Mouse (Mus musculus): ENCODE results near the gene Gsg1. TPM values are rescaled to one million over a fixed set of nuclear protein-coding genes. Genes with fewer than 3 reads are reported as not detected.

The Gsg1 gene
- polyA plus RNA-seq, 1 experiment from 2014 or later, result 0.74 TPM

DNA sequence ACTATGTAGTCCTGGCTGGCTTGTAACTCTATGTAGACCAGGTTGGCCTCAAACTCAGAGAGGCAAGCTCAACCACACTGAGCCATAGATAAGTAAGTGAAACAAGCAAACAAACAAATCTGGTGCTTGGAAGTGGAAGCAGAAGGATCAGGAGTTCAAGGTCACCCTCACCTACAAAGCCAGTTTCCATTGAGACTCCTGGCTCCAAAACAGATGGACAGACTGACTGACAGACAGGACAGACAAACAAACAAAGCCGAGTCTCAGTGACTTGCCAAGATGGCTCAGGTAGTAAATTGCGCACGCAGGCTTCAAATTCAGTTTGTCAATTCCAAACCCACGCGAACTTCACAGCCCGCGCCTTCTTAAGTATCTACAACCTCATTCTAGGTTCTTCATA is 56.7 kb downstream of the Gsg1 start:
- WGBS, result 19% methylated on average over 7 of the region's 7 CpGs
- H3K36me3 ChIP-seq (ENCODE audit: control insufficient read depth, insufficient read depth, low read length), result no peaks in the 10 kb centered on the region
- H3K9me3 ChIP-seq (ENCODE audit: control insufficient read depth, low read length), result no peaks in the 10 kb centered on the region
- peak overlapping the region; percentile 69 to 85 for H3K4me3 ChIP-seq (ENCODE audit: control insufficient read depth in 1 of 2, insufficient read depth in 1 of 2, low read depth in 1 of 2, low read length in 2 of 2)
- peaks cover 4 to 12% of the 10 kb centered on the region in 2 experiments for H3K4me1 ChIP-seq (ENCODE audit: control insufficient read depth in 2 of 2, insufficient read depth in 2 of 2, low read length in 2 of 2)
- H3K9ac ChIP-seq (ENCODE audit: low read length), result peak overlapping the region; percentile 83
- no peak for ATAC-seq (ENCODE audit: insufficient number of reproducible peaks, insufficient read depth, low FRiP score, low read depth)
- H3K27ac ChIP-seq (replicated peaks in 1 of 2; ENCODE audit: control insufficient read depth in 1 of 2, insufficient read depth in 1 of 2, low read depth in 2 of 2, low read length in 2 of 2), result no peak overlapping the region
- peak overlapping the region; percentile 72 for H3K4me2 ChIP-seq (ENCODE audit: low read length)
- H3K27me3 ChIP-seq (ENCODE audit: control insufficient read depth, insufficient read depth, low read length), result no peaks in the 10 kb centered on the region

DNA sequence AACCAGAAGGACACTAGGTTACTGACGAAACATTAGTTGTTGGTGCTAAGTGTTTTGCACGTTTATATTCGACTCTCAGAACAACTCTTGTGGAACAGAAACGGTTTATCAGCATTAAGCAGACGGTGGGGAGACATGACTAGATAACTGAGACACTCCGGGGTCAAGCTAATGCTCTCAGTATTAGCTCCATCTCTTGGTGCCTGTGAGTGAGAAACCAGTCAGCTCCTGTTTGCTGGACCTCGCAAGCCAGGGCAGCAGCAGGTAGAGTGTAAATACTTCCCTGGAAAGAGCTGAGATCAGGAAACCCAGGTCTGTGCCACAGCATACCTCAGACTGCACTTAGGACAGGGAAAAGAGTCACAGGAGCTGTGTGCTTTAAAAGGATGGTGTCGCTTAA is 57.4 kb downstream of the Gsg1 start:
- Histone ChIP-seq H3K9ac (ENCODE audit: low read length) (no peak overlapping the region), H3K4me1 (ENCODE audit: control insufficient read depth in 2 of 2, insufficient read depth in 2 of 2, low read length in 2 of 2) (peaks cover 4 to 12% of the 10 kb centered on the region in 2 experiments), H3K36me3 (ENCODE audit: control insufficient read depth, insufficient read depth, low read length) (no peaks in the 10 kb centered on the region), H3K27ac (replicated peaks in 1 of 2; ENCODE audit: control insufficient read depth in 1 of 2, insufficient read depth in 1 of 2, low read depth in 2 of 2, low read length in 2 of 2) (no peak overlapping the region), H3K4me3 (ENCODE audit: control insufficient read depth in 1 of 2, insufficient read depth in 1 of 2, low read depth in 1 of 2, low read length in 2 of 2) (no peak overlapping the region), H3K9me3 (ENCODE audit: control insufficient read depth, low read length) (no peaks in the 10 kb centered on the region), H3K27me3 (ENCODE audit: control insufficient read depth, insufficient read depth, low read length) (no peaks in the 10 kb centered on the region), H3K4me2 (ENCODE audit: low read length) (no peak overlapping the region)
- WGBS, result 34% methylated on average over 8 of the region's 8 CpGs
- ATAC-seq (ENCODE audit: insufficient number of reproducible peaks, insufficient read depth, low FRiP score, low read depth), result no peak

DNA sequence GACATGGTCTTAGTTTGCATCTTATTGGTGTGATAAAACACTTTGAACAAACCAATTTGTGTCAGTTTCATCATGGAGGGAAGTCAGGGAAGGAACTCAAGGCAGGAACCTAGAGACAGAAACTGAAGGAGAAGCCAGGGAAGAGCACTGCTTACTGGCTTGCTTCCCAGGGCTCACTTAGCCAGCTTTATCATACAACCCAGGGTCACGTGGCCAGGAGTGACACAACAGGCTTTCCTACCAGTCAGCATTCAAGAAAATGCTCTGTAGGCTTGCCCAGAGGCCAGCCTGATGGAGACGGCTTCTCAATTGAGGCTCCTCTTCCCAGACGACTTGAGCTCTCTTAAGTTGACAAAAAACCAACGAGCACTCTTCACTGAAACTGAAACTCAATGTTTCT is 59.2 kb downstream of the Gsg1 start:
- Histone ChIP-seq H3K4me3 (ENCODE audit: control insufficient read depth in 1 of 2, insufficient read depth in 1 of 2, low read depth in 1 of 2, low read length in 2 of 2) (no peak overlapping the region), H3K9me3 (ENCODE audit: control insufficient read depth, low read length) (no peaks in the 10 kb centered on the region), H3K27me3 (ENCODE audit: control insufficient read depth, insufficient read depth, low read length) (no peaks in the 10 kb centered on the region), H3K4me2 (ENCODE audit: low read length) (no peak overlapping the region), H3K27ac (replicated peaks in 1 of 2; ENCODE audit: control insufficient read depth in 1 of 2, insufficient read depth in 1 of 2, low read depth in 2 of 2, low read length in 2 of 2) (no peak overlapping the region), H3K36me3 (ENCODE audit: control insufficient read depth, insufficient read depth, low read length) (no peaks in the 10 kb centered on the region), H3K4me1 (ENCODE audit: control insufficient read depth in 2 of 2, insufficient read depth in 2 of 2, low read length in 2 of 2) (peaks cover 4 to 12% of the 10 kb centered on the region in 2 experiments), H3K9ac (ENCODE audit: low read length) (no peak overlapping the region)
- ATAC-seq (ENCODE audit: insufficient number of reproducible peaks, insufficient read depth, low FRiP score, low read depth), result no peak
- WGBS, result 63% methylated on average over 4 of the region's 4 CpGs

DNA sequence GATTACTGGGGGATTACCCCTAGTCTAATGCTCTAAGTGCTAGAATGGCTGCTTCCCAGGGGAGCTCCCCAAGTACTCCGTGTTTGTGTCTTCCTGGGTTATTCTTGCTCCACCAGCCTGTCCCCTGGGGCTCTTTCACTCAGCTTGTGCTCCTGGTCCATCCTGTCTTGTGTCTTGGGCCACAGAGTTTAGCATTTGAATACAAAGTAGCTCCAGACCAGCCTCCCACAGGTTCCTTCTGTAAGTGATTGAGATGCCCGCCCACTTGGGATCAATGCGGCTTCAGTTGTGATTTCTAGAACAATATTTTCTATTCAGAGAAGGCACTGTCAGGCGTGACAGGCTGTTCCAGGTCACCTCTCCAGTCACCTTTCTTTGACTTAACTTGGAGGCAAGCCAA is 60.4 kb downstream of the Gsg1 start:
- Histone ChIP-seq H3K27ac (replicated peaks in 1 of 2; ENCODE audit: control insufficient read depth in 1 of 2, insufficient read depth in 1 of 2, low read depth in 2 of 2, low read length in 2 of 2) (no peak overlapping the region), H3K27me3 (ENCODE audit: control insufficient read depth, insufficient read depth, low read length) (no peaks in the 10 kb centered on the region), H3K9me3 (ENCODE audit: control insufficient read depth, low read length) (no peaks in the 10 kb centered on the region), H3K4me3 (ENCODE audit: control insufficient read depth in 1 of 2, insufficient read depth in 1 of 2, low read depth in 1 of 2, low read length in 2 of 2) (no peak overlapping the region), H3K4me1 (ENCODE audit: control insufficient read depth in 2 of 2, insufficient read depth in 2 of 2, low read length in 2 of 2) (peaks cover 4 to 12% of the 10 kb centered on the region in 2 experiments), H3K9ac (ENCODE audit: low read length) (no peak overlapping the region), H3K4me2 (ENCODE audit: low read length) (no peak overlapping the region), H3K36me3 (ENCODE audit: control insufficient read depth, insufficient read depth, low read length) (no peaks in the 10 kb centered on the region)
- ATAC-seq (ENCODE audit: insufficient number of reproducible peaks, insufficient read depth, low FRiP score, low read depth), result no peak
- 48% methylated on average over 4 of the region's 4 CpGs for WGBS

DNA sequence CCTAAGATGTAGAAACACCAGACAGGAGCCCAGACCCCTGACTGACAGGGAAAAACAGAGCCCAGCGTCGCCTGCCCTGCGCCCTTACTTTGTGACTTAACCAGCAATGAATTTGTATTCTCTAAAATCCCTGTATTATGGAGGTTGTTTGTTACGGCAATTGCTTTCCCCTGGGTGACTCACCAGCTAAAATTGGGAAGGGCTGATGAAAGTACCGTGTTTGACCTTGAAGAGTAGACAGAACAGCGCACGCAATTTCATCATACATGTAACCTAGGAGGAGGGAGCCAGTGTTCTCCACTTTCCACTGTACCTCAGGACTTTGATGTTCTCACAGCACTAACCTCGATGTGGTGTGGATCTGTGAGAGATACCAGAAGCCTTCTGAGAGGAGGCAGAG is 61.2 kb downstream of the Gsg1 start:
- Histone ChIP-seq H3K4me1 (ENCODE audit: control insufficient read depth in 2 of 2, insufficient read depth in 2 of 2, low read length in 2 of 2) (peaks cover 4 to 6% of the 10 kb centered on the region in 2 experiments; a peak in 3 of 4 replicates), H3K4me3 (ENCODE audit: control insufficient read depth in 1 of 2, insufficient read depth in 1 of 2, low read depth in 1 of 2, low read length in 2 of 2) (no peak overlapping the region), H3K27ac (replicated peaks in 1 of 2; ENCODE audit: control insufficient read depth in 1 of 2, insufficient read depth in 1 of 2, low read depth in 2 of 2, low read length in 2 of 2) (no peak overlapping the region), H3K9ac (ENCODE audit: low read length) (no peak overlapping the region), H3K36me3 (ENCODE audit: control insufficient read depth, insufficient read depth, low read length) (no peaks in the 10 kb centered on the region), H3K9me3 (ENCODE audit: control insufficient read depth, low read length) (no peaks in the 10 kb centered on the region), H3K4me2 (ENCODE audit: low read length) (no peak overlapping the region), H3K27me3 (ENCODE audit: control insufficient read depth, insufficient read depth, low read length) (no peaks in the 10 kb centered on the region)
- no peak for ATAC-seq (ENCODE audit: insufficient number of reproducible peaks, insufficient read depth, low FRiP score, low read depth)
- WGBS, result 68% methylated on average over 8 of the region's 8 CpGs

DNA sequence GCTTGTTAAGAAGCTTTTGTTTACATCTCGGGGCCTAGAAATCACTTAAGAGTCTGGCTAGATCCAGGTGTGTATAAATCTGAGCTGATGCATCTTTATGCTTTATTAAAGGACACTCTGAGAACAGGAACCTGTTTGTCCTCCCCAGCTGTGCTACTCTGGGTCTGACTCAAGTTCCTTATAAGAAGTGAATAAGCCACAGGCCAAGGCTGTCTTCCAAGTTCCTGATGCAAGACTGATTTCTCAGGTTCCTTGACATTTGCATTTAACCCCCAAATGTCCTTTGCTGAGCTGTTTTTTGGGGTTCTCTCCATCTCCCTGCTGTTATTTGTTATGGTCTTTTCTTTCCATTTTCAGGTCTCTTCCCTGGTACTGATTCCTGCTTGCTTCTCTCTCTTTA is 62.2 kb downstream of the Gsg1 start:
- Histone ChIP-seq H3K4me2 (ENCODE audit: low read length) (no peak overlapping the region), H3K27me3 (ENCODE audit: control insufficient read depth, insufficient read depth, low read length) (no peaks in the 10 kb centered on the region), H3K4me1 (ENCODE audit: control insufficient read depth in 2 of 2, insufficient read depth in 2 of 2, low read length in 2 of 2) (peaks cover 2 to 6% of the 10 kb centered on the region in 2 experiments; a peak in 3 of 4 replicates), H3K27ac (replicated peaks in 1 of 2; ENCODE audit: control insufficient read depth in 1 of 2, insufficient read depth in 1 of 2, low read depth in 2 of 2, low read length in 2 of 2) (no peak overlapping the region), H3K36me3 (ENCODE audit: control insufficient read depth, insufficient read depth, low read length) (no peaks in the 10 kb centered on the region), H3K9me3 (ENCODE audit: control insufficient read depth, low read length) (no peaks in the 10 kb centered on the region), H3K9ac (ENCODE audit: low read length) (no peak overlapping the region), H3K4me3 (ENCODE audit: control insufficient read depth in 1 of 2, insufficient read depth in 1 of 2, low read depth in 1 of 2, low read length in 2 of 2) (no peak overlapping the region)
- 85% methylated on average over 1 of the region's 1 CpGs for WGBS
- ATAC-seq (ENCODE audit: insufficient number of reproducible peaks, insufficient read depth, low FRiP score, low read depth), result no peak

DNA sequence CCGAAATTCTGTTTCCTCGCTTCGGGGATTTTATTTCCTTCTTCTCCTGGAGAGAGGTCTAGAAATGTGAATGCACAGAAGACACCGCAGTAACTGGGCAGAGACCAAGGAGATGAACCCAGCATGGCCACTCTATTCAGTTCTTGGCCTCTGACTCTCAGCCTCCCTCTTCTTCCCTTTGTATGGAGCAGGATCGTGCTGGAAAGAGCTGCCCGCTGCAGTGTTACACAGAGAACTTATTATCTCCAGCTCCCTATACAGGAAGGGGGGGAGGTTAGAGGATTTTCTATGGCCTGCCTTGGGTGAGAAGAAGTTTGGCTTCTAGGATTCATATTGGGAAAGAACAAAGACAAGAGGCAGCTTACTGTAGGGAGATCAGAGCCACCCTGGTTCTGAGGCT is 64.0 kb downstream of the Gsg1 start:
- H3K9ac ChIP-seq (ENCODE audit: low read length), result no peak overlapping the region
- H3K36me3 ChIP-seq (ENCODE audit: control insufficient read depth, insufficient read depth, low read length), result no peaks in the 10 kb centered on the region
- H3K4me2 ChIP-seq (ENCODE audit: low read length), result no peak overlapping the region
- H3K27ac ChIP-seq (replicated peaks in 1 of 2; ENCODE audit: control insufficient read depth in 1 of 2, insufficient read depth in 1 of 2, low read depth in 2 of 2, low read length in 2 of 2), result no peak overlapping the region
- no peaks in the 10 kb centered on the region for H3K27me3 ChIP-seq (ENCODE audit: control insufficient read depth, insufficient read depth, low read length)
- ATAC-seq (ENCODE audit: insufficient number of reproducible peaks, insufficient read depth, low FRiP score, low read depth), result no peak
- 74% methylated on average over 6 of the region's 6 CpGs for WGBS
- H3K4me1 ChIP-seq (ENCODE audit: control insufficient read depth in 2 of 2, insufficient read depth in 2 of 2, low read length in 2 of 2), result peaks cover 2 to 6% of the 10 kb centered on the region in 2 experiments; a peak in 3 of 4 replicates
- H3K4me3 ChIP-seq (ENCODE audit: control insufficient read depth in 1 of 2, insufficient read depth in 1 of 2, low read depth in 1 of 2, low read length in 2 of 2), result no peak overlapping the region
- no peaks in the 10 kb centered on the region for H3K9me3 ChIP-seq (ENCODE audit: control insufficient read depth, low read length)

DNA sequence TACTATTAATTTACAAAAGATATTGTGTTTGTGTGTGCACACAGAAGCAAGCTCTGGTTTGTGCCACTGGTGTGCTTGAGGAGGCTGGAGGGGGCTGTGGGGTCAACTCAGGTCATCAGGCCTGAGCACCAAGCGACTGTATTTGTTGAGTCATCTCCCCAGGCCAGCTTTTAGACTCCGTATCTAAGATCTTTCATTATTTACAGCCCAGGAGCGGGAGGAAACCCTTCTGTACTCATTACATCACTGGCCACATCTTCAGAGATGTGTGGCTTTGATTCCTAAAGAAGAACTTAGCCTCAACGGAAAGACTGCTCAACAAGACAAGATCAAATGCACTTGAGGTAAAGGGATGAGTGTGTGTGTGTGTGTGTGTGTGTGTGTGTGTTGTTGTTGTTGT is 65.5 kb downstream of the Gsg1 start:
- H3K4me1 ChIP-seq (ENCODE audit: control insufficient read depth in 2 of 2, insufficient read depth in 2 of 2, low read length in 2 of 2), result peaks cover 2 to 6% of the 10 kb centered on the region in 2 experiments; a peak in 3 of 4 replicates
- 56% methylated on average over 4 of the region's 4 CpGs for WGBS
- no peak overlapping the region for H3K4me3 ChIP-seq (ENCODE audit: control insufficient read depth in 1 of 2, insufficient read depth in 1 of 2, low read depth in 1 of 2, low read length in 2 of 2)
- no peaks in the 10 kb centered on the region for H3K9me3 ChIP-seq (ENCODE audit: control insufficient read depth, low read length)
- no peak for ATAC-seq (ENCODE audit: insufficient number of reproducible peaks, insufficient read depth, low FRiP score, low read depth)
- H3K36me3 ChIP-seq (ENCODE audit: control insufficient read depth, insufficient read depth, low read length), result no peaks in the 10 kb centered on the region
- no peak overlapping the region for H3K4me2 ChIP-seq (ENCODE audit: low read length)
- no peak overlapping the region for H3K9ac ChIP-seq (ENCODE audit: low read length)
- H3K27ac ChIP-seq (replicated peaks in 1 of 2; ENCODE audit: control insufficient read depth in 1 of 2, insufficient read depth in 1 of 2, low read depth in 2 of 2, low read length in 2 of 2), result no peak overlapping the region
- H3K27me3 ChIP-seq (ENCODE audit: control insufficient read depth, insufficient read depth, low read length), result no peaks in the 10 kb centered on the region
